Mouse (Mus musculus) bone marrow, adult 2 months (tissue): ENCODE measurements around the gene Ttc4. TPM values are rescaled to one million over a fixed set of nuclear protein-coding genes. Genes with fewer than 3 reads are reported as not detected.
A peak's percentile ranks its signal among the peaks of the same experiment; 100 is the strongest.

ENCODE experiments used
- H3K27ac ChIP-seq: fragments of 200-500 bp; 2 replicates; pipeline ENCODE4 v1.5.1; 2012; ENCODE audit warnings: low read depth, mild to moderate bottlenecking, control low read depth, inconsistent platforms, low read length; ENCODE audit not compliant: control insufficient read depth, poor library complexity, insufficient read depth
- H3K4me1 ChIP-seq: fragments of 200-500 bp; 2 replicates; pipeline ENCODE4 v1.6.1; 2011; ENCODE audit warnings: low read length; ENCODE audit not compliant: control insufficient read depth, insufficient read depth
- H3K4me3 ChIP-seq: fragments of 200-500 bp; replicated peaks from 2 replicates; pipeline ENCODE3; 2011; ENCODE audit warnings: mild to moderate bottlenecking, low read depth, low read length, control low read depth; ENCODE audit not compliant: control insufficient read depth
- CTCF ChIP-seq: fragments of 200-500 bp; IDR thresholded peaks from 2 replicates; pipeline ENCODE4 v1.5.1; 2011; ENCODE audit warnings: low read length, control low read depth; ENCODE audit not compliant: control insufficient read depth, insufficient read depth
- POLR2A ChIP-seq: fragments of 200-500 bp; IDR thresholded peaks from 2 replicates; pipeline ENCODE4 v1.6.1; 2011; ENCODE audit warnings: low read depth, mild to moderate bottlenecking, control low read depth, low read length, borderline replicate concordance; ENCODE audit not compliant: control insufficient read depth
- WGBS: fragments of 180-500 bp; shearing (Covaris S2); methylation state at CpG from one replicate; pipeline ENCODE4 v1.1.7; 2018; 5-methylcytosine and 5-hydroxymethylcytosine counted together
- polyA plus RNA-seq: library from polyadenylated mRNA; stranded (reverse); fragments of >200 nt; gene quantifications from 2 replicates; pipeline ENCODE4 v1.2.4, GENCODE M21; 2011; ENCODE audit warnings: low replicate concordance; ENCODE audit not compliant: missing spikeins, insufficient read depth, insufficient read length

Gene Ttc4
- 19.7 and 38.1 TPM in 2 replicates for polyA plus RNA-seq

DNA sequence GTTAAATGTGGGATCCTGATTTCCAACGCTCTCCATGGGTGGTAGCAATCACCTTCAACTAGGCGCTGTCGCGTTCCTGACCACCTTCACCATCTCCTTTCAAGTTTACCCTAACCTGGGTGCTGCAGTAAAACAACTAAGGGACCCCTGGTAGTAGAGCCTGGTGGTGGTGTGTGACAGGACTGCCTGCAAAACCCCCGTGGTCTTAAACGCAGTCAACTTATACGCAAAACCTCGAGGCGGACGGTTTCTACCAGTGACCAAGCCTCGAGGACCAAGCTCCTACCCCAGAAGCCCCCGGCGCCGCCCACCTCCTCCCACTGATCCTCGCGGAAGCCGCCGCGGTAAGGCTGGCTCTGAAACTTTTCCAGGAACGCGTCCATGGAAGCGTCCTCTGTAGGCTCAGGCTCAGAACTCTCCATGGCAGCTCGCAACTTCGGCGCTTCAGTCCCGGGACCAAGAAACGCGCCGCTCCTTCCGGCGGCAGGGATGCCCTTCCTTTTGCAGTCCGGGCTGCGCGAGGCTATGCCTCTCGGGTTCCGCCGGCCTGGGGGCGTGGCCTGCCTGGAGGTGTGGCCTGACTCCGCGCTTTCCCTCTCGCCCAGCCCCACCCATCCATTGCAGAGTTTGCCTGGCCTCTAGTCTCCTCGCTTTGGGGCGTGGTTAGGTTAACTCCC, at the start of gene Ttc4:
Ttc4 (minus strand) TSS at position 503 of the 677 bp plus-strand sequence.
- WGBS = under 1% methylated on average over 43 of the region's 43 CpGs
- H3K27ac ChIP-seq = peak within 1 kb of the TSS; percentile 52; the same call in 1 of the 2 replicates
- peak; percentile 67; the same call in 1 of the 2 replicates for TF ChIP-seq POLR2A
- TF ChIP-seq CTCF = peak; percentile 9; the same call in 1 of the 2 replicates
- H3K4me1 ChIP-seq = no peaks in the 10 kb centered on the region; the same call in 1 of the 2 replicates
- peak within 1 kb of the TSS; percentile 88 for H3K4me3 ChIP-seq

DNA sequence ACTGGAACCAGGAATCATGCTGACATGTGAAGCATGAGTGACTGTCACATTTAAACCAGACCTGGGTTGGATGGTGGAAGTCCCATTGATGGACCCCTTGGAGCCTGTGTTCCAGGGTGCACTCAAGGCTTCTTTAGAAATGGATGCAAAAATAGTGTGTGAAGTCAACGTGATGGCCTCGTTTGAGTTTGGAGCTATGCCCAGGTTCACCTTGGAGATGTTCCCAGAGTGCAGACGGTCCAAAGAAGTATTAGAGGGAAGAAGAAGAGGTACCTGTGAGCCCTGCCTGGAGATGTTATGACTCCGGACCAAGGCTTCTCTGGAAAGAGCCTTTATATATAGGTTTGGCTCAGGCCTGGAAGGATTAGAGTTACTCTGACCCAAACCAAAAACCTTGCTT, 41.9 kb upstream of the Ttc4 start:
- Histone ChIP-seq H3K27ac (no peak overlapping the region), H3K4me3 (no peak overlapping the region), H3K4me1 (no peaks in the 10 kb centered on the region)
- 76% methylated on average over 4 of the region's 4 CpGs for WGBS
- no peak for TF ChIP-seq CTCF

DNA sequence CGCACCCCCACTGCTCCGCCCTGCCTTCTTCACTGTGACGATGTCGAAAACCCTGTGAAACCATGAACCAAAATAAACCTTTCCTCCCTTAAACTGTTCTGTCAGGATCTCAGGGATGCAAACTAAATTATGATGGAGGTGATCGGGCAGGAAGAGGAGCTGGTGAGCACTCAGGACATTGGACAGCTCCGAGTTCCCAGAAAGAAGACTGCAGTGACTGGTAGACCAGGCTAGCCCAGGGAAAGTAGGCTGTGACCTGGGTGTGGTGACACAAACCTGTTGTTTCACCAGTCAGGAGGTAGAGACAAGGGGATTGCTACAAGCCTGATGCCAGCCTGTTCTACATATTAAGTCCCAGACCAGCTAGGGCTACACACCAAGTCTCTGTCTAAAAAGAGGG, 34.9 kb upstream of the Ttc4 start:
- Histone ChIP-seq H3K4me1 (no peaks in the 10 kb centered on the region), H3K4me3 (no peak overlapping the region), H3K27ac (no peak overlapping the region)
- WGBS = 81% methylated on average over 6 of the region's 6 CpGs
- TF ChIP-seq CTCF (no peak), POLR2A (no peak)

- TF ChIP-seq CTCF (peak; percentile 96), POLR2A (no peak)
- Histone ChIP-seq H3K27ac (no peak overlapping the region), H3K4me1 (no peaks in the 10 kb centered on the region), H3K4me3 (no peak overlapping the region)
- under 1% methylated on average over 8 of the region's 8 CpGs for WGBS
Observed at GRCm38 (mm10) chr4:106708408-106708807, 29.7 kb upstream of the Ttc4 start.

DNA sequence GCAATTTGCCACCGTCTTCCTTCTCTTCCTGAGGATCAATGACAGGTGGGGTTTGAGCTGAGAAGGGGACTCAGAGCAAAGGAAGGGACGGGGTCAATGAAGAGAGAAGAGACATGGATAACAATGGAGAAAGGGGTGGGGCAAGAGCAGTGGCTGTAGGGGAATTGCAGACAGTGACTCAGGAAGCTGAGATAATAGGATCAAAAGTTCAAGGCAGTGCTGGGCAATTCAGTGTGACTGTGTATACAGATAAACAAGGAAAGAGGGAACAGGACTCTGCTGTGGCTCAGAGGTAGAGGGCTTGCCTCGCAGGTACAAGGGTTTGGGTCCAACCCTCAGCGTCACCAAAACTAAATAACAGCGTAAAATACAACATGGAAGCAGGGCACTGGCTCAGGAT, 29.2 kb upstream of the Ttc4 start:
- WGBS = 42% methylated on average over 5 of the region's 5 CpGs
- Histone ChIP-seq H3K4me3 (no peak overlapping the region), H3K27ac (no peak overlapping the region), H3K4me1 (no peaks in the 10 kb centered on the region)
- TF ChIP-seq POLR2A (no peak), CTCF (no peak)

DNA sequence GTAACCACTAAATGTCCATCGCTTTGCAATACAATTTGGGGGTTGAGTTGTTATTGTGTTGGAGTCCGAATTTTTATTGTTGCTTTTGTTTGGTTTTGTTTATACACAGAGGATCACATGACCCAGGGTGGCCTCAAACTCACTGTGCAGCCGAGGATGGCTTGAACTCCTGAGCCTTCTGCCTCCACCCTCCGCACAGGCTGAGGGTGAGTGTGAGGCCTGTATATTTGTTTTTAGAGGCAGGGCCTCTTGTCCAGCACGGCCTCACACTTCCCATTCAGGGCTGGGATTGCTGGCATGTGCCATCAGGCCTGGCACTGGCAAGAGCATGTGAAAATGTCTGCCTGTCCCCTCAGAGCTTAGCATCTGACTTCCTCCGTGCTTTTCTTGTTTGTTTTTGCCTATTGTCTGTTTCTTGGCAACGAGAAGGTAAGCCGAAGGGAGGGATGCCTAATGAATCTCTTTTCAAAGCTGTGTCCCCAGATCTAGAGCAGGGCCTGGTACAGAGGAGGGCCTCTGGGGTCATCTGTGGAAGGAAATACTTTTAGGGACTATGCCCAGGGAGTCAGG, 26.4 kb upstream of the Ttc4 start:
- TF ChIP-seq CTCF (no peak), POLR2A (no peak)
- WGBS = 62% methylated on average over 8 of the region's 8 CpGs

GRCm38 (mm10) chr4:106704416-106704815, 25.7 kb upstream of the Ttc4 start:
- H3K4me3 ChIP-seq = no peak overlapping the region
- WGBS = 84% methylated on average over 11 of the region's 11 CpGs
- H3K4me1 ChIP-seq = no peaks in the 10 kb centered on the region
- TF ChIP-seq CTCF = no peak
- no peak for TF ChIP-seq POLR2A
- no peak overlapping the region for H3K27ac ChIP-seq

More for the DNA sequence above, 26.4 kb upstream of the Ttc4 start:
- H3K4me3 ChIP-seq = no peak overlapping the region
- no peak overlapping the region for H3K27ac ChIP-seq
- H3K4me1 ChIP-seq = no peaks in the 10 kb centered on the region

DNA sequence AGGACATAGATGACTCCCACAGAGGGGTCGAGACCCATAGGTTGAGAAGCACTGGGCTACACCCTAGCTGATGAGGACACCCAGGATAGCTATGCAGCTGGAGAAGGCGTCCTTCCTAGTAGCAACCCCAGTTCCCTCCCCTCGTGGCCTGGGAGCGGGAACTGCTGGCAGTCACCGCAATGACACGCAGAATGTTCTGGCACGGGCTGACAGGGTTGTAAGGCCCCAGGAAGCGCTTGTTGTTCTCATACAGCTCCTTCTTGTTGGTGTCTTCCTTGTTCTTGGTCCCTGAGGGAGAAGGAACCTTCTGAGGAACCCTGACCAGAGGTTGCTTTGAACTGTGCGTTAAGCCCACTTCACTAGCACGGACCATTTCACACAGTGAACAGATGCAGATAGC, 25.2 kb upstream of the Ttc4 start:
- Histone ChIP-seq H3K4me3 (no peak overlapping the region), H3K4me1 (no peaks in the 10 kb centered on the region), H3K27ac (no peak overlapping the region)
- TF ChIP-seq POLR2A (no peak), CTCF (no peak)
- 68% methylated on average over 10 of the region's 10 CpGs for WGBS

- TF ChIP-seq POLR2A (no peak), CTCF (no peak)
- 61% methylated on average over 4 of the region's 4 CpGs for WGBS
- H3K4me1 ChIP-seq = no peaks in the 10 kb centered on the region
- H3K4me3 ChIP-seq = no peak overlapping the region
- H3K27ac ChIP-seq = no peak overlapping the region
Observed at GRCm38 (mm10) chr4:106700798-106701197, 22.1 kb upstream of the Ttc4 start.
